Mouse (Mus musculus) MEL (cell line): ENCODE measurements around the gene Amhr2. TPM values are rescaled to one million over a fixed set of nuclear protein-coding genes. Genes with fewer than 3 reads are reported as not detected.

Experiments
- DNase-seq: peaks from one replicate; pipeline ENCODE4 v3.0.0; 2011; ENCODE audit warnings: low read depth, low spot score
- H3K27ac ChIP-seq: 2 replicates; pipeline ENCODE4 v1.5.1; 2012; ENCODE audit warnings: low read depth, mild to moderate bottlenecking, control low read depth, low read length, moderate library complexity; ENCODE audit not compliant: control insufficient read depth
- H3K27me3 ChIP-seq, 2 experiments: fragments of 150-350 bp in 1 of 2; sonication (generic) in 1 of 2; 2 replicates each; pipeline ENCODE4 v1.6.1; 2012; ENCODE audit warnings: low read length in 2 of 2, mild to moderate bottlenecking in 2 of 2, improper control_type of control experiment in 1 of 2, moderate library complexity in 1 of 2; ENCODE audit not compliant: insufficient read depth in 2 of 2, control insufficient read depth in 1 of 2
- H3K36me3 ChIP-seq, 2 experiments: 2 replicates each; pipeline ENCODE4 v1.6.1; 2012 to 2014; ENCODE audit warnings: low read length in 2 of 2, improper control_type of control experiment in 1 of 2, inconsistent platforms in 1 of 2, mild to moderate bottlenecking in 1 of 2; ENCODE audit not compliant: insufficient read depth in 2 of 2, control insufficient read depth in 1 of 2
- H3K4me1 ChIP-seq, 2 experiments: fragments of 150-350 bp in 1 of 2; sonication (generic) in 1 of 2; 2 replicates each; pipeline ENCODE4 v1.6.1; 2012; ENCODE audit warnings: low read length in 2 of 2, improper control_type of control experiment in 1 of 2, mild to moderate bottlenecking in 1 of 2; ENCODE audit not compliant: insufficient read depth in 2 of 2, control insufficient read depth in 1 of 2
- H3K4me3 ChIP-seq, 2 experiments: fragments of 150-350 bp in 1 of 2; sonication (generic) in 1 of 2; 2 replicates each; pipeline ENCODE4 v1.5.1; 2012; ENCODE audit warnings: low read depth in 2 of 2, low read length in 2 of 2, mild to moderate bottlenecking in 2 of 2, moderate library complexity in 2 of 2, control low read depth in 1 of 2, improper control_type of control experiment in 1 of 2; ENCODE audit not compliant: control insufficient read depth in 1 of 2, insufficient read depth in 1 of 2
- H3K79me2 ChIP-seq: 2 replicates; pipeline ENCODE4 v1.6.1; 2012; ENCODE audit warnings: mild to moderate bottlenecking, low read length, moderate library complexity; ENCODE audit not compliant: control insufficient read depth, poor library complexity, insufficient read depth
- H3K9ac ChIP-seq: 2 replicates; pipeline ENCODE4 v1.6.1; 2012; ENCODE audit warnings: low read depth, mild to moderate bottlenecking, control low read depth, low read length, moderate library complexity; ENCODE audit not compliant: control insufficient read depth, poor library complexity, severe bottlenecking
- H3K9me3 ChIP-seq: fragments of 150-350 bp; sonication (generic); replicated peaks from 2 replicates; pipeline ENCODE4 v1.6.1; 2012; ENCODE audit warnings: mild to moderate bottlenecking, low read length, improper control_type of control experiment, moderate library complexity; ENCODE audit not compliant: insufficient read depth
- BHLHE40 ChIP-seq: IDR thresholded peaks from 2 replicates; pipeline ENCODE4 v1.6.1; 2012; ENCODE audit warnings: low read depth, mild to moderate bottlenecking, inconsistent platforms, low read length, improper control_type of control experiment, borderline replicate concordance
- CHD1 ChIP-seq: IDR thresholded peaks from 2 replicates; pipeline ENCODE4 v1.6.1; 2012; ENCODE audit warnings: low read depth, mild to moderate bottlenecking, inconsistent platforms, low read length, improper control_type of control experiment
- CHD2 ChIP-seq: IDR thresholded peaks from 2 replicates; pipeline ENCODE4 v1.6.1; 2011; ENCODE audit warnings: low read length, improper control_type of control experiment
- CTCF ChIP-seq, 3 experiments: IDR thresholded peaks in 2 of 3; conservative IDR thresholded peaks in 1 of 3; 2 replicates each; pipeline ENCODE4 v1.5.1; 2011 to 2012; ENCODE audit warnings: low read length in 3 of 3, low read depth in 2 of 3, mild to moderate bottlenecking in 2 of 3, improper control_type of control experiment in 1 of 3, inconsistent platforms in 1 of 3, mixed read lengths in 1 of 3, moderate library complexity in 1 of 3; ENCODE audit not compliant: control insufficient read depth in 1 of 3, insufficient read depth in 1 of 3, poor library complexity in 1 of 3, severe bottlenecking in 1 of 3
- E2F4 ChIP-seq: IDR thresholded peaks from 2 replicates; pipeline ENCODE4 v1.6.1; 2011; ENCODE audit warnings: low read depth, low read length, improper control_type of control experiment, borderline replicate concordance
- ELF1 ChIP-seq: IDR thresholded peaks from 2 replicates; pipeline ENCODE4 v1.6.1; 2014; ENCODE audit warnings: low read depth, mild to moderate bottlenecking, inconsistent platforms, low read length, improper control_type of control experiment, moderate library complexity
- EP300 ChIP-seq, 2 experiments: IDR thresholded peaks; 2 replicates each; pipeline ENCODE4 v1.6.1; 2011; ENCODE audit warnings: improper control_type of control experiment in 2 of 2, low read length in 2 of 2, low read depth in 1 of 2, mild to moderate bottlenecking in 1 of 2
- GABPA ChIP-seq: IDR thresholded peaks from 2 replicates; pipeline ENCODE4 v1.6.1; 2012; ENCODE audit warnings: low read depth, mild to moderate bottlenecking, inconsistent platforms, low read length, improper control_type of control experiment, moderate library complexity
- HCFC1 ChIP-seq: IDR thresholded peaks from 2 replicates; pipeline ENCODE4 v1.6.1; 2012; ENCODE audit warnings: low read depth, mild to moderate bottlenecking, inconsistent platforms, low read length, improper control_type of control experiment, moderate library complexity
- JUND ChIP-seq: IDR thresholded peaks from 2 replicates; pipeline ENCODE4 v1.6.1; 2011; ENCODE audit warnings: low read depth, mild to moderate bottlenecking, improper control_type of control experiment, low read length
- KAT2A ChIP-seq: conservative IDR thresholded peaks from 2 replicates; pipeline ENCODE4 v1.6.1; 2012; ENCODE audit warnings: low read depth, low read length, improper control_type of control experiment, inconsistent platforms
- MAFK ChIP-seq: IDR thresholded peaks from 2 replicates; pipeline ENCODE4 v1.6.1; 2011; ENCODE audit warnings: low read depth, mild to moderate bottlenecking, low read length, improper control_type of control experiment, borderline replicate concordance
- MAZ ChIP-seq: IDR thresholded peaks from 2 replicates; pipeline ENCODE4 v1.6.1; 2012; ENCODE audit warnings: low read depth, mild to moderate bottlenecking, inconsistent platforms, low read length, improper control_type of control experiment
- MEF2A ChIP-seq: IDR thresholded peaks from 2 replicates; pipeline ENCODE4 v1.6.1; 2014; ENCODE audit warnings: low read depth, mild to moderate bottlenecking, inconsistent platforms, low read length, improper control_type of control experiment; ENCODE audit not compliant: poor library complexity, insufficient replicate concordance, severe bottlenecking; ENCODE audit errors: extremely low read depth
- MXI1 ChIP-seq: IDR thresholded peaks from 2 replicates; pipeline ENCODE4 v1.6.1; 2011; ENCODE audit warnings: mild to moderate bottlenecking, low read depth, low read length, improper control_type of control experiment
- MYB ChIP-seq: IDR thresholded peaks from 2 replicates; pipeline ENCODE4 v1.6.1; 2011; ENCODE audit warnings: mild to moderate bottlenecking, low read depth, low read length, improper control_type of control experiment
- MYC ChIP-seq: IDR thresholded peaks from 2 replicates; pipeline ENCODE4 v1.6.1; 2011; ENCODE audit warnings: low read depth, mild to moderate bottlenecking, low read length, improper control_type of control experiment, moderate library complexity
- NELFE ChIP-seq: IDR thresholded peaks from 2 replicates; pipeline ENCODE4 v1.6.1; 2011; ENCODE audit warnings: low read depth, low read length, improper control_type of control experiment
- NRF1 ChIP-seq: IDR thresholded peaks from 2 replicates; pipeline ENCODE4 v1.6.1; 2014; ENCODE audit warnings: low read depth, mild to moderate bottlenecking, inconsistent platforms, low read length, improper control_type of control experiment, moderate library complexity; ENCODE audit not compliant: poor library complexity, insufficient read depth, severe bottlenecking
- POLR2A ChIP-seq, 2 experiments: IDR thresholded peaks; 2 replicates each; pipeline ENCODE4 v1.6.1; 2011 to 2012; ENCODE audit warnings: low read length in 2 of 2, mild to moderate bottlenecking in 2 of 2, control low read depth in 1 of 2, improper control_type of control experiment in 1 of 2, low read depth in 1 of 2, moderate library complexity in 1 of 2; ENCODE audit not compliant: control insufficient read depth in 1 of 2, insufficient read depth in 1 of 2, poor library complexity in 1 of 2
- POLR2AphosphoS2 ChIP-seq: IDR thresholded peaks from 2 replicates; pipeline ENCODE4 v1.6.1; 2011; ENCODE audit warnings: low read length, improper control_type of control experiment
- POLR2AphosphoS5 ChIP-seq: IDR thresholded peaks from 2 replicates; pipeline ENCODE4 v1.6.1; 2012; ENCODE audit warnings: low read depth, borderline replicate concordance, mild to moderate bottlenecking, inconsistent platforms, low read length, moderate library complexity, mixed read lengths
- RCOR1 ChIP-seq: IDR thresholded peaks from 2 replicates; pipeline ENCODE4 v1.6.1; 2012; ENCODE audit warnings: low read depth, mild to moderate bottlenecking, inconsistent platforms, low read length, improper control_type of control experiment
- SIN3A ChIP-seq: IDR thresholded peaks from 2 replicates; pipeline ENCODE4 v1.6.1; 2012; ENCODE audit warnings: low read length, improper control_type of control experiment, inconsistent platforms
- SMC3 ChIP-seq: IDR thresholded peaks from 2 replicates; pipeline ENCODE4 v1.6.1; 2011; ENCODE audit warnings: low read depth, low read length, improper control_type of control experiment
- TAL1 ChIP-seq: IDR thresholded peaks from 2 replicates; pipeline ENCODE4 v1.6.1; 2012; ENCODE audit warnings: mild to moderate bottlenecking, inconsistent platforms, low read length, moderate library complexity, mixed read lengths
- TBP ChIP-seq: IDR thresholded peaks from 2 replicates; pipeline ENCODE4 v1.8.0; 2011; ENCODE audit warnings: low read depth, low read length, improper control_type of control experiment
- UBTF ChIP-seq: IDR thresholded peaks from 2 replicates; pipeline ENCODE4 v1.6.1; 2012; ENCODE audit warnings: low read depth, mild to moderate bottlenecking, inconsistent platforms, low read length, improper control_type of control experiment, moderate library complexity, borderline replicate concordance; ENCODE audit not compliant: insufficient read depth
- USF1 ChIP-seq: IDR thresholded peaks from 2 replicates; pipeline ENCODE4 v1.6.1; 2014; ENCODE audit warnings: low read depth, mild to moderate bottlenecking, inconsistent platforms, low read length, improper control_type of control experiment, moderate library complexity
- USF2 ChIP-seq, 2 experiments: IDR thresholded peaks; 2 replicates each; pipeline ENCODE4 v1.6.1; 2011 to 2012; ENCODE audit warnings: improper control_type of control experiment in 2 of 2, low read length in 2 of 2, borderline replicate concordance in 1 of 2, inconsistent platforms in 1 of 2, low read depth in 1 of 2, mild to moderate bottlenecking in 1 of 2; ENCODE audit not compliant: insufficient read depth in 1 of 2
- ZC3H11A ChIP-seq: IDR thresholded peaks from 2 replicates; pipeline ENCODE4 v1.6.1; 2012; ENCODE audit warnings: low read depth, mild to moderate bottlenecking, inconsistent platforms, low read length, improper control_type of control experiment
- ZKSCAN1 ChIP-seq: IDR thresholded peaks from 2 replicates; pipeline ENCODE4 v1.6.1; 2012; ENCODE audit warnings: low read depth, mild to moderate bottlenecking, inconsistent platforms, low read length, improper control_type of control experiment, moderate library complexity
- ZNF384 ChIP-seq: IDR thresholded peaks from 2 replicates; pipeline ENCODE4 v1.6.1; 2012; ENCODE audit warnings: low read depth, mild to moderate bottlenecking, inconsistent platforms, low read length, improper control_type of control experiment
- polyA plus RNA-seq, 2 experiments: library from polyadenylated mRNA; stranded (reverse) in 1 of 2; unstranded in 1 of 2; fragments of >175 nt in 1 of 2; fragments of >200 nt in 1 of 2; gene quantifications; 2 replicates each; pipeline versions ENCODE4 v1.2.1 to v1.2.4; 2012; ENCODE audit warnings: low replicate concordance in 2 of 2, low read depth in 1 of 2; ENCODE audit not compliant: insufficient read length in 2 of 2, insufficient read depth in 1 of 2, missing spikeins in 1 of 2
- total RNA-seq: library from RNA; depleted of rRNA; stranded (reverse); fragments of 300-350 nt; gene quantifications from 2 replicates; pipeline ENCODE4 v1.2.3, GENCODE M21; 2012

The Amhr2 gene
- total and polyA plus RNA-seq, 3 experiments: 6.9 to 22.7 TPM; not detected in 1

- TF ChIP-seq MAFK: no peak
- no peak for TF ChIP-seq CHD2
These were observed 25.0 kb downstream of the Amhr2 start, which contains the start of gene Pcbp2 (continued) for GRCm38 (mm10) chr15:102470183-102470604.

- no peaks in the 10 kb centered on the region for H3K9me3 ChIP-seq
- H3K27me3 ChIP-seq: no peaks in the 10 kb centered on the region
- peaks cover 31 to 36% of the 10 kb centered on the region in 2 experiments for H3K36me3 ChIP-seq
- peak overlapping the region; percentile 95 for H3K27ac ChIP-seq
- peak; percentile 89 for DNase-seq
- peaks cover 36% of the 10 kb centered on the region for H3K79me2 ChIP-seq
- H3K4me1 ChIP-seq: peaks cover 6 to 9% of the 10 kb centered on the region in 2 experiments; a peak in 2 of 4 replicates
- H3K4me3 ChIP-seq: peak overlapping the region; percentile 81 to 92
- peak overlapping the region; percentile 99 for H3K9ac ChIP-seq
- TF ChIP-seq POLR2AphosphoS5: no peak
- no peak; the same call in 1 of the 2 replicates for TF ChIP-seq CHD2
- TF ChIP-seq ZC3H11A: no peak
- TF ChIP-seq USF1: no peak
- TF ChIP-seq TBP: no peak
- peak; percentile 77 for TF ChIP-seq ZNF384
- peak; percentile 81 for TF ChIP-seq HCFC1
- no peak for TF ChIP-seq E2F4
- TF ChIP-seq RCOR1: no peak
- peak in 2 of 3 experiments; percentile 50 to 69; a peak in 4 of 6 replicates for TF ChIP-seq CTCF (IDR thresholded peaks at IDR 0.05 in 2 of 3, conservative IDR thresholded peaks at IDR 0.05 in 1 of 3; ENCODE audit: control insufficient read depth in 1 of 3, insufficient read depth in 1 of 3, low read depth in 2 of 3, low read length in 3 of 3, poor library complexity in 1 of 3, severe bottlenecking in 1 of 3)
- peak; percentile 58 for TF ChIP-seq MYC
- peak; percentile 90 for TF ChIP-seq ZKSCAN1
- 0 out of 2 replicates have a peak, but pooled peaks have one; percentile 7 for TF ChIP-seq MYB
- peak; percentile 100 for TF ChIP-seq UBTF
- no peak for TF ChIP-seq EP300 (IDR thresholded peaks at IDR 0.05; ENCODE audit: low read depth in 1 of 2, low read length in 2 of 2)
- TF ChIP-seq KAT2A: peak; percentile 67; the same call in 1 of the 2 replicates
- TF ChIP-seq CHD1: peak; percentile 92
- TF ChIP-seq MAZ: peak; percentile 85
- TF ChIP-seq BHLHE40: no peak
- peak; percentile 83 for TF ChIP-seq POLR2AphosphoS2
- TF ChIP-seq MAFK: no peak
- peak; percentile 57 to 66; a peak in 2 of 4 replicates for TF ChIP-seq POLR2A (IDR thresholded peaks at IDR 0.05; ENCODE audit: control insufficient read depth in 1 of 2, insufficient read depth in 1 of 2, low read depth in 1 of 2, low read length in 2 of 2, poor library complexity in 1 of 2)
- TF ChIP-seq SMC3: no peak
- no peak for TF ChIP-seq GABPA
- no peak for TF ChIP-seq USF2 (IDR thresholded peaks at IDR 0.05; ENCODE audit: borderline replicate concordance in 1 of 2, insufficient read depth in 1 of 2, low read depth in 1 of 2, low read length in 2 of 2)
- no peak for TF ChIP-seq TAL1
- TF ChIP-seq JUND: no peak
- peak; percentile 52 for TF ChIP-seq NELFE
- TF ChIP-seq ELF1: peak; percentile 35; the same call in 1 of the 2 replicates
- no peak for TF ChIP-seq MEF2A
- peak; percentile 81 for TF ChIP-seq SIN3A
- TF ChIP-seq MXI1: peak; percentile 76
- TF ChIP-seq NRF1: peak; percentile 76
These were observed 25.6 kb downstream of the Amhr2 start for GRCm38 (mm10) chr15:102470605-102471294.
